Mouse (Mus musculus) embryonic facial prominence, embryonic 13.5 days (tissue): ENCODE results near the gene Col4a1. TPM values are rescaled to one million over a fixed set of nuclear protein-coding genes. Genes with fewer than 3 reads are reported as not detected.

Experiments used
- ATAC-seq: fragments of 200-750 bp; cut with Nextera tagmentation; 2 replicates; pipeline ENCODE4 v1.8.0; 2017; ENCODE audit warnings: low read depth; ENCODE audit not compliant: insufficient number of reproducible peaks, insufficient read depth, low FRiP score, low TSS enrichment
- H3K27ac ChIP-seq: fragments of 300-500 bp; sonication (generic); 2 replicates; pipeline ENCODE4 v1.5.1; 2015; ENCODE audit warnings: moderate library complexity, mild to moderate bottlenecking, inconsistent platforms
- H3K27me3 ChIP-seq: fragments of 300-500 bp; sonication (generic); 2 replicates; pipeline ENCODE4 v1.6.1; 2015; ENCODE audit warnings: mild to moderate bottlenecking, inconsistent platforms
- H3K36me3 ChIP-seq: fragments of 300-500 bp; sonication (generic); 2 replicates; pipeline ENCODE4 v1.6.1; 2015; ENCODE audit warnings: mild to moderate bottlenecking, inconsistent platforms
- H3K4me1 ChIP-seq: fragments of 300-500 bp; sonication (generic); 2 replicates; pipeline ENCODE4 v1.6.1; 2015; ENCODE audit warnings: inconsistent platforms
- H3K4me2 ChIP-seq: fragments of 300-500 bp; sonication (generic); 2 replicates; pipeline ENCODE4 v1.6.1; 2015; ENCODE audit warnings: moderate library complexity, mild to moderate bottlenecking, inconsistent platforms
- H3K4me3 ChIP-seq: fragments of 300-500 bp; sonication (generic); 2 replicates; pipeline ENCODE4 v1.5.1; 2015; ENCODE audit warnings: mild to moderate bottlenecking, inconsistent platforms
- H3K9ac ChIP-seq: fragments of 300-500 bp; sonication (generic); 2 replicates; pipeline ENCODE4 v1.6.1; 2015; ENCODE audit warnings: mild to moderate bottlenecking, inconsistent platforms
- H3K9me3 ChIP-seq: fragments of 300-500 bp; sonication (generic); 2 replicates; pipeline ENCODE4 v1.6.1; 2016; ENCODE audit warnings: inconsistent platforms
- WGBS: fragments of 180-500 bp; shearing (Covaris S2); methylation state at CpG from one replicate; pipeline ENCODE4 v1.1.7; 2015; ENCODE audit warnings: mixed read lengths; 5-methylcytosine and 5-hydroxymethylcytosine counted together
- polyA plus RNA-seq: library from polyadenylated mRNA; unstranded; fragments of >200 nt; fragmentation: Nextera tagmentation; extraction: Ambion mirVana; gene quantifications from 2 replicates; pipeline ENCODE4 v1.2.1, GENCODE M21; 2015

The Col4a1 gene
- polyA plus RNA-seq: 121 and 137 TPM in 2 replicates

- peak within 1 kb of the TSS; percentile 81 for H3K4me3 ChIP-seq
- peak within 1 kb of the TSS; percentile 88 for H3K4me2 ChIP-seq
- H3K9ac ChIP-seq: peak within 1 kb of the TSS; percentile 91
- no peaks in the 10 kb centered on the region for H3K9me3 ChIP-seq
- H3K4me1 ChIP-seq: peaks cover 60% of the 10 kb centered on the region
- WGBS: 0% methylated on average over 75 of the region's 87 CpGs
- peak within 1 kb of the TSS; percentile 91 for H3K27ac ChIP-seq
- no peaks in the 10 kb centered on the region for H3K27me3 ChIP-seq
- peak; percentile 83 for ATAC-seq
- peaks cover 5% of the 10 kb centered on the region; the same call in 1 of the 2 replicates for H3K36me3 ChIP-seq
These were observed at the start of gene Col4a1, which contains the start of gene Col4a2 for GRCm38 (mm10) chr8:11312349-11313175. Gene Col4a1, minus strand, starts transcription at chr8:11312826. Gene Col4a2, plus strand, starts transcription at chr8:11312805.

GRCm38 (mm10) chr8:11361546-11362277 lies 49.1 kb upstream of the Col4a1 start:
- 58% methylated on average over 9 of the region's 9 CpGs for WGBS
- H3K9ac ChIP-seq: no peak overlapping the region
- H3K9me3 ChIP-seq: no peaks in the 10 kb centered on the region
- H3K4me2 ChIP-seq: peak overlapping the region; percentile 26; the same call in 1 of the 2 replicates
- H3K4me3 ChIP-seq: no peak overlapping the region
- peak overlapping the region; percentile 77 for H3K27ac ChIP-seq
- 0 out of 2 replicates have a peak, but pooled peaks have one; percentile 35 for ATAC-seq
- H3K4me1 ChIP-seq: peaks cover 66% of the 10 kb centered on the region
- no peaks in the 10 kb centered on the region for H3K27me3 ChIP-seq
- 0 out of 2 replicates have a peak, but pooled peaks cover 3% of the 10 kb centered on the region for H3K36me3 ChIP-seq

GRCm38 (mm10) chr8:11359846-11360245 lies 47.2 kb upstream of the Col4a1 start:
- Histone ChIP-seq H3K9me3 (no peaks in the 10 kb centered on the region), H3K27me3 (no peaks in the 10 kb centered on the region), H3K4me2 (no peak overlapping the region), H3K36me3 (peaks cover 8% of the 10 kb centered on the region; the same call in 1 of the 2 replicates), H3K4me3 (no peak overlapping the region), H3K27ac (no peak overlapping the region), H3K4me1 (peaks cover 62% of the 10 kb centered on the region), H3K9ac (no peak overlapping the region)
- 84% methylated on average over 5 of the region's 5 CpGs for WGBS
- no peak for ATAC-seq

- no peaks in the 10 kb centered on the region for H3K9me3 ChIP-seq
- H3K36me3 ChIP-seq: peaks cover 15% of the 10 kb centered on the region; the same call in 1 of the 2 replicates
- peaks cover 44% of the 10 kb centered on the region for H3K4me1 ChIP-seq
- 46% methylated on average over 7 of the region's 7 CpGs for WGBS
- peak overlapping the region; percentile 80 for H3K27ac ChIP-seq
- no peak overlapping the region for H3K4me3 ChIP-seq
- no peak overlapping the region for H3K4me2 ChIP-seq
- H3K27me3 ChIP-seq: no peaks in the 10 kb centered on the region
- H3K9ac ChIP-seq: no peak overlapping the region
- no peak for ATAC-seq
These were observed 45.4 kb upstream of the Col4a1 start for GRCm38 (mm10) chr8:11357921-11358436.

GRCm38 (mm10) chr8:11356776-11357175 lies 44.1 kb upstream of the Col4a1 start:
- Histone ChIP-seq H3K4me2 (no peak overlapping the region), H3K27ac (no peak overlapping the region), H3K27me3 (no peaks in the 10 kb centered on the region), H3K4me1 (peaks cover 32% of the 10 kb centered on the region), H3K9ac (no peak overlapping the region), H3K9me3 (no peaks in the 10 kb centered on the region), H3K4me3 (no peak overlapping the region), H3K36me3 (peaks cover 15% of the 10 kb centered on the region; the same call in 1 of the 2 replicates)
- 86% methylated on average over 8 of the region's 8 CpGs for WGBS
- no peak for ATAC-seq

GRCm38 (mm10) chr8:11355900-11356299 lies 43.3 kb upstream of the Col4a1 start:
- no peak for ATAC-seq
- WGBS: 88% methylated on average over 3 of the region's 3 CpGs

GRCm38 (mm10) chr8:11354800-11355451 lies 42.3 kb upstream of the Col4a1 start:
- no peak overlapping the region for H3K27ac ChIP-seq
- no peak for ATAC-seq
- H3K9ac ChIP-seq: no peak overlapping the region
- H3K4me3 ChIP-seq: no peak overlapping the region
- H3K4me2 ChIP-seq: no peak overlapping the region
- peaks cover 15% of the 10 kb centered on the region; the same call in 1 of the 2 replicates for H3K36me3 ChIP-seq
- H3K4me1 ChIP-seq: peaks cover 19% of the 10 kb centered on the region
- WGBS: 92% methylated on average over 8 of the region's 8 CpGs
- no peaks in the 10 kb centered on the region for H3K9me3 ChIP-seq
- no peaks in the 10 kb centered on the region for H3K27me3 ChIP-seq

More at GRCm38 (mm10) chr8:11355900-11356299, 43.3 kb upstream of the Col4a1 start:
- H3K9ac ChIP-seq: no peak overlapping the region
- no peaks in the 10 kb centered on the region for H3K27me3 ChIP-seq
- peaks cover 15% of the 10 kb centered on the region; the same call in 1 of the 2 replicates for H3K36me3 ChIP-seq
- no peak overlapping the region for H3K4me3 ChIP-seq
- no peak overlapping the region for H3K4me2 ChIP-seq
- no peak overlapping the region for H3K27ac ChIP-seq
- H3K9me3 ChIP-seq: no peaks in the 10 kb centered on the region
- peaks cover 25% of the 10 kb centered on the region for H3K4me1 ChIP-seq

- peaks cover 12% of the 10 kb centered on the region; the same call in 1 of the 2 replicates for H3K36me3 ChIP-seq
- ATAC-seq: no peak
- H3K4me1 ChIP-seq: peaks cover 24% of the 10 kb centered on the region
- H3K4me3 ChIP-seq: no peak overlapping the region
- no peak overlapping the region for H3K4me2 ChIP-seq
- no peaks in the 10 kb centered on the region for H3K9me3 ChIP-seq
- no peak overlapping the region for H3K9ac ChIP-seq
- H3K27me3 ChIP-seq: no peaks in the 10 kb centered on the region
- no peak overlapping the region for H3K27ac ChIP-seq
- 77% methylated on average over 11 of the region's 11 CpGs for WGBS
These were observed 39.9 kb upstream of the Col4a1 start for GRCm38 (mm10) chr8:11352514-11352913.

GRCm38 (mm10) chr8:11351355-11351754 lies 38.7 kb upstream of the Col4a1 start:
- no peak overlapping the region for H3K4me2 ChIP-seq
- no peak overlapping the region for H3K27ac ChIP-seq
- H3K9me3 ChIP-seq: no peaks in the 10 kb centered on the region
- 91% methylated on average over 6 of the region's 6 CpGs for WGBS
- no peaks in the 10 kb centered on the region for H3K27me3 ChIP-seq
- no peak overlapping the region for H3K9ac ChIP-seq
- peaks cover 23% of the 10 kb centered on the region for H3K4me1 ChIP-seq
- H3K4me3 ChIP-seq: no peak overlapping the region
- ATAC-seq: no peak
- peaks cover 12% of the 10 kb centered on the region; the same call in 1 of the 2 replicates for H3K36me3 ChIP-seq

GRCm38 (mm10) chr8:11348622-11349021 lies 36.0 kb upstream of the Col4a1 start:
- Histone ChIP-seq H3K27me3 (no peaks in the 10 kb centered on the region), H3K4me1 (peaks cover 29% of the 10 kb centered on the region), H3K4me2 (no peak overlapping the region), H3K4me3 (no peak overlapping the region), H3K9ac (no peak overlapping the region), H3K36me3 (no peaks in the 10 kb centered on the region), H3K27ac (peak overlapping the region; percentile 28; the same call in 1 of the 2 replicates), H3K9me3 (no peaks in the 10 kb centered on the region)
- ATAC-seq: no peak
- 77% methylated on average over 11 of the region's 11 CpGs for WGBS

- no peaks in the 10 kb centered on the region for H3K9me3 ChIP-seq
- ATAC-seq: no peak
- H3K27ac ChIP-seq: no peak overlapping the region
- 71% methylated on average over 9 of the region's 9 CpGs for WGBS
- H3K27me3 ChIP-seq: no peaks in the 10 kb centered on the region
- H3K36me3 ChIP-seq: no peaks in the 10 kb centered on the region
- H3K4me1 ChIP-seq: peaks cover 38% of the 10 kb centered on the region
- no peak overlapping the region for H3K4me3 ChIP-seq
- H3K4me2 ChIP-seq: no peak overlapping the region
- H3K9ac ChIP-seq: no peak overlapping the region
These were observed 35.1 kb upstream of the Col4a1 start for GRCm38 (mm10) chr8:11347699-11348098.
